In the genomic region with DNA sequence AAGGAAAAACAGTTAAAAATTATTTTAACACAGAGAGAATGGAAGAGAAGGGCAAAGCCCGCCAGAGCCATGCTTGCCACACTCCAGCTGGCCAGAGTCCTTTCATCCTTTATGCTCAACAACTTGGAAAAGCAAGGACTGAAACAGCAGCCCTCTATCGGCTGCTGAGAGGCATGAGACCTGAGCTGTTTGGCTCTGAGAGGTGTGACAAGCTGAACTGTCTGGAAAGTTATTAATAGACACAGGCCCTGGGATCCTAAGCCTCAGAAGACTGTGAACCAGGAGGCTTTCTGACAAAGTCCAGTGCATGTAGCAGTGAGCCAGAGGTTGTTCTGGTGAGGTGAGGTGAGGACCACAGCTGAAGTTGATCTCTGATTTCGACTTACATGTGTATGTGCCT, we compare ENCODE assay signal across 24 mouse cellular contexts. TPM values are rescaled to one million over a fixed set of nuclear protein-coding genes. Genes with fewer than 3 reads are reported as not detected.
A peak's percentile ranks its signal among the peaks of the same experiment; 100 is the strongest.
DNase-seq lines count a peak whose midpoint lies in the region; ATAC-seq and TF ChIP-seq lines count a peak whose summit lies in the region.
"Had no signal": no experiment of that assay in that cellular context is flagged by ENCODE, and none has a peak within 500 bp of the region (broad histone marks: within the 10 kb centered on the region; RNA-seq: fewer than 3 reads in every experiment).

No protein-coding gene starts in this region.

- no peak overlapping the region for H3K4me3 ChIP-seq in forebrain, embryonic 15.5 days
- no peak overlapping the region for H3K4me3 ChIP-seq in forebrain, embryonic 14.5 days (ENCODE audit: low read depth, low read length)
- no peak overlapping the region for H3K4me3 ChIP-seq in layer of hippocampus, adult 2 months
- no peak overlapping the region for H3K4me3 ChIP-seq in heart, embryonic 13.5 days
- H3K4me3 ChIP-seq in myocyte = no peak overlapping the region
- no peak overlapping the region for H3K4me3 ChIP-seq in midbrain, embryonic 11.5 days (ENCODE audit: low read depth, low read length)
- H3K4me3 ChIP-seq: erythroblast, embryonic 14.5 days; liver, embryonic 13.5 days; midbrain, embryonic 15.5 days; stomach, embryonic 15.5 days had no signal

- no peak for TF ChIP-seq POLR2A in myocyte (IDR thresholded peaks at IDR 0.05; ENCODE audit: insufficient read length, low read depth)

- peaks cover 29% of the 10 kb centered on the region for H3K4me1 ChIP-seq in forebrain, embryonic 15.5 days
- H3K4me1 ChIP-seq in forebrain, embryonic 14.5 days (ENCODE audit: control insufficient read depth, insufficient read depth, low read length) = peaks cover 11% of the 10 kb centered on the region
- H3K4me1 ChIP-seq in heart, embryonic 13.5 days = peaks cover 31% of the 10 kb centered on the region
- 0 out of 2 replicates have a peak, but pooled peaks cover 3% of the 10 kb centered on the region for H3K4me1 ChIP-seq in midbrain, embryonic 11.5 days (ENCODE audit: control insufficient read depth, insufficient read depth, low read length)

- WGBS in forebrain, embryonic 15.5 days = 72% methylated on average over 3 of the region's 3 CpGs
- WGBS in forebrain, embryonic 14.5 days = 78% methylated on average over 3 of the region's 3 CpGs
- 33% methylated on average over 3 of the region's 3 CpGs for whole genome bisulfite sequencing in heart, embryonic 13.5 days
- 81% methylated on average over 3 of the region's 3 CpGs for WGBS in midbrain, embryonic 11.5 days

- ATAC-seq in forebrain, embryonic 15.5 days (replicated peaks) = no peak
- no peak for ATAC-seq in forebrain, embryonic 14.5 days
- no peak for ATAC-seq in heart, embryonic 13.5 days (ENCODE audit: extremely low read depth, insufficient number of reproducible peaks, low FRiP score, low TSS enrichment)
- no peak for ATAC-seq in midbrain, embryonic 11.5 days (ENCODE audit: low FRiP score)
- ATAC-seq: hindbrain, postnatal 0 days; midbrain, embryonic 15.5 days had no signal

- H3K9me3 ChIP-seq in forebrain, embryonic 15.5 days = no peaks in the 10 kb centered on the region
- no peaks in the 10 kb centered on the region for H3K9me3 ChIP-seq in forebrain, embryonic 14.5 days (replicated peaks; ENCODE audit: control insufficient read depth, low read length)
- no peaks in the 10 kb centered on the region for H3K9me3 ChIP-seq in heart, embryonic 13.5 days
- no peaks in the 10 kb centered on the region for H3K9me3 ChIP-seq in midbrain, embryonic 11.5 days (ENCODE audit: control insufficient read depth, low read length)
- H3K9me3 ChIP-seq: liver, embryonic 13.5 days; midbrain, embryonic 15.5 days; stomach, embryonic 15.5 days had no signal

- H3ac ChIP-seq in myocyte (ENCODE audit: control insufficient read depth, insufficient read length) = no peak overlapping the region

- H3K27me3 ChIP-seq in forebrain, embryonic 15.5 days = no peaks in the 10 kb centered on the region
- no peaks in the 10 kb centered on the region for H3K27me3 ChIP-seq in forebrain, embryonic 14.5 days (replicated peaks; ENCODE audit: control insufficient read depth, insufficient read depth, low read length)
- no peaks in the 10 kb centered on the region for H3K27me3 ChIP-seq in heart, embryonic 13.5 days (replicated peaks)
- no peaks in the 10 kb centered on the region for H3K27me3 ChIP-seq in myocyte (ENCODE audit: control insufficient read depth, insufficient read depth, insufficient read length)
- no peaks in the 10 kb centered on the region for H3K27me3 ChIP-seq in midbrain, embryonic 11.5 days (ENCODE audit: control insufficient read depth, insufficient read depth, low read length)
- H3K27me3 ChIP-seq: liver, embryonic 13.5 days; midbrain, embryonic 15.5 days; stomach, embryonic 15.5 days had no signal

- peak; percentile 38 for TF ChIP-seq CTCF in layer of hippocampus, adult 2 months (conservative IDR thresholded peaks at IDR 0.05)

- DNase-seq in forebrain, embryonic 14.5 days (ENCODE audit: low spot score) = no peak
- no peak for DNase-seq in layer of hippocampus, adult 2 months (ENCODE audit: low spot score in 2 of 2)
- DNase-seq in layer of hippocampus, adult 18-20 months (ENCODE audit: low spot score in 2 of 2) = no peak
- no peak for DNase-seq in spleen, postnatal 36 days (ENCODE audit: low spot score in 2 of 2)
- no peak for DNase-seq in midbrain, embryonic 11.5 days (ENCODE audit: low spot score, missing footprints)
- DNase-seq: adrenal gland, postnatal 10 days; cerebellum, adult 18-20 months; cerebellum, postnatal 36 days; kidney, adult 8-10 months; layer of hippocampus, postnatal 36 days; liver, embryonic 13.5 days; spleen, adult 18-20 months; thymus, adult 2 months had no signal

- H3K79me2 ChIP-seq in myocyte (ENCODE audit: control insufficient read depth, insufficient read depth) = peaks cover 7% of the 10 kb centered on the region

- H3K27ac ChIP-seq in forebrain, embryonic 15.5 days (replicated peaks) = no peak overlapping the region
- H3K27ac ChIP-seq in forebrain, embryonic 14.5 days (ENCODE audit: low read depth, low read length) = no peak overlapping the region
- no peak overlapping the region for H3K27ac ChIP-seq in layer of hippocampus, adult 2 months
- H3K27ac ChIP-seq in heart, embryonic 13.5 days (replicated peaks) = peak overlapping the region; percentile 92
- H3K27ac ChIP-seq in midbrain, embryonic 11.5 days (ENCODE audit: low read depth, low read length) = no peak overlapping the region
- H3K27ac ChIP-seq: hindbrain, postnatal 0 days; liver, embryonic 13.5 days; midbrain, embryonic 15.5 days; stomach, embryonic 15.5 days had no signal

- H3K9ac ChIP-seq in forebrain, embryonic 15.5 days (replicated peaks) = no peak overlapping the region
- H3K9ac ChIP-seq in forebrain, embryonic 14.5 days (ENCODE audit: low read length) = no peak overlapping the region
- H3K9ac ChIP-seq in heart, embryonic 13.5 days = no peak overlapping the region
- no peak overlapping the region for H3K9ac ChIP-seq in midbrain, embryonic 11.5 days (ENCODE audit: low read length)
- H3K9ac ChIP-seq: liver, embryonic 13.5 days; midbrain, embryonic 15.5 days; stomach, embryonic 15.5 days had no signal

- no peaks in the 10 kb centered on the region for H3K36me3 ChIP-seq in forebrain, embryonic 15.5 days
- H3K36me3 ChIP-seq in forebrain, embryonic 14.5 days (ENCODE audit: control insufficient read depth, insufficient read depth, low read length) = no peaks in the 10 kb centered on the region
- no peaks in the 10 kb centered on the region for H3K36me3 ChIP-seq in heart, embryonic 13.5 days
- H3K36me3 ChIP-seq in myocyte (ENCODE audit: control insufficient read depth, insufficient read depth) = no peaks in the 10 kb centered on the region
- H3K36me3 ChIP-seq in midbrain, embryonic 11.5 days (ENCODE audit: control insufficient read depth, insufficient read depth, low read length) = no peaks in the 10 kb centered on the region
- H3K36me3 ChIP-seq: liver, embryonic 13.5 days; midbrain, embryonic 15.5 days; stomach, embryonic 15.5 days had no signal

- H3K4me2 ChIP-seq in forebrain, embryonic 15.5 days (replicated peaks) = 0 out of 2 replicates have a peak overlapping the region, but pooled peaks have one; percentile 97
- no peak overlapping the region for H3K4me2 ChIP-seq in forebrain, embryonic 14.5 days (ENCODE audit: low read length)
- H3K4me2 ChIP-seq in heart, embryonic 13.5 days = peak overlapping the region; percentile 22; the same call in 1 of the 2 replicates
- peak overlapping the region; percentile 20 for H3K4me2 ChIP-seq in myocyte (ENCODE audit: low read depth)
- no peak overlapping the region for H3K4me2 ChIP-seq in midbrain, embryonic 11.5 days
- H3K4me2 ChIP-seq: liver, embryonic 13.5 days; stomach, embryonic 15.5 days had no signal

TF ChIP-seq in myocyte, 11 proteins besides CTCF, POLR2A, EP300 and RAD21:
- TF ChIP-seq E2F4 (IDR thresholded peaks at IDR 0.05; ENCODE audit: insufficient read depth) (no peak), CEBPB (IDR thresholded peaks at IDR 0.05; ENCODE audit: insufficient read depth, poor library complexity, severe bottlenecking) (no peak)

RNA-seq across cellular contexts. Expression of gene Lrrc20, which starts 2.0 kb away (rescaled TPM):
- 22.1 and 23.0 TPM in 2 replicates for polyA plus RNA-seq in forebrain, embryonic 15.5 days (2015; fragmentation: Nextera tagmentation; extraction: Ambion mirVana)
- polyA plus RNA-seq in forebrain, embryonic 14.5 days (2014; fragmentation: Nextera tagmentation; extraction: Ambion mirVana) = 21.3 TPM in 2 replicates
- total RNA-seq in layer of hippocampus, adult 2 months (2021) = 10 to 100 TPM; 21.4 to 24.4 TPM
- 10 to 100 TPM; 23.2 to 25.2 TPM for total RNA-seq in layer of hippocampus, adult 18-20 months (2021)
- polyA plus RNA-seq in heart, embryonic 13.5 days (2015; fragmentation: Nextera tagmentation; extraction: Ambion mirVana) = 12.1 and 13.2 TPM in 2 replicates
- polyA plus RNA-seq in myocyte (2012; fragmentation: generic; extraction: Trizol) = 20.4 TPM
- polyA plus RNA-seq in midbrain, embryonic 11.5 days (2014; fragmentation: Nextera tagmentation; extraction: Ambion mirVana) = 9.8 and 11.3 TPM in 2 replicates

RNA-seq across cellular contexts. Expression of gene Eif4ebp2, which starts 21.2 kb away (rescaled TPM):
- 89.3 and 94.1 TPM in 2 replicates for polyA plus RNA-seq in forebrain, embryonic 15.5 days (2015; fragmentation: Nextera tagmentation; extraction: Ambion mirVana)
- polyA plus RNA-seq in forebrain, embryonic 14.5 days (2014; fragmentation: Nextera tagmentation; extraction: Ambion mirVana) = 50.0 and 51.3 TPM in 2 replicates
- 10 to 100 TPM; 47.6 to 57.0 TPM for total RNA-seq in layer of hippocampus, adult 2 months (2021)
- total RNA-seq in layer of hippocampus, adult 18-20 months (2021) = 10 to 100 TPM; 55.7 to 56.2 TPM
- 50.8 and 57.1 TPM in 2 replicates for polyA plus RNA-seq in heart, embryonic 13.5 days (2015; fragmentation: Nextera tagmentation; extraction: Ambion mirVana)
- polyA plus RNA-seq in myocyte (2012; fragmentation: generic; extraction: Trizol) = 44.4 TPM
- 30.4 and 32.6 TPM in 2 replicates for polyA plus RNA-seq in midbrain, embryonic 11.5 days (2014; fragmentation: Nextera tagmentation; extraction: Ambion mirVana)

RNA-seq across cellular contexts. Expression of gene Nodal, which starts 55.9 kb away (rescaled TPM):
- 0.19 and 0.36 TPM in 2 replicates for polyA plus RNA-seq in forebrain, embryonic 15.5 days (2015; fragmentation: Nextera tagmentation; extraction: Ambion mirVana)
- 0.14 TPM in 1 of 2 replicates, not detected in the other for polyA plus RNA-seq in forebrain, embryonic 14.5 days (2014; fragmentation: Nextera tagmentation; extraction: Ambion mirVana)
- total RNA-seq in layer of hippocampus, adult 2 months (2021) = under 1 TPM; 0.23 to 0.27 TPM
- total RNA-seq in layer of hippocampus, adult 18-20 months (2021) = under 1 TPM in 1 of 2 experiments, not detected in 1; 0.20 TPM
- 0.09 TPM in 1 of 2 replicates, not detected in the other for polyA plus RNA-seq in heart, embryonic 13.5 days (2015; fragmentation: Nextera tagmentation; extraction: Ambion mirVana)
- 0.01 TPM for polyA plus RNA-seq in myocyte (2012; fragmentation: generic; extraction: Trizol)
- 0.10 TPM in 1 of 2 replicates, not detected in the other for polyA plus RNA-seq in midbrain, embryonic 11.5 days (2014; fragmentation: Nextera tagmentation; extraction: Ambion mirVana)
- total RNA-seq: megakaryocyte progenitor cell, adult 5-6 weeks; MEL had no signal
- polyA plus RNA-seq: limb, embryonic 11.5 days; neural tube, embryonic 11.5 days had no signal

Comparison
In these comparisons a context has a peak if more than half of its experiments do, and no peak if none do; other contexts are left out.
1. H3K4me2 ChIP-seq: peak in forebrain, embryonic 15.5 days (single experiment), heart, embryonic 13.5 days (single experiment) and myocyte (single experiment); none in forebrain, embryonic 14.5 days (single experiment) and midbrain, embryonic 11.5 days (single experiment).